In genomic region chr11:109479575-109480285, GRCm38 (mm10) we compare ENCODE assay signal across 15 mouse cellular contexts. TPM values are rescaled to one million over a fixed set of nuclear protein-coding genes. Genes with fewer than 3 reads are reported as not detected.
DNase-seq lines count a peak whose midpoint lies in the region; ATAC-seq and TF ChIP-seq lines count a peak whose summit lies in the region.
"Had no signal": no experiment of that assay in that cellular context is flagged by ENCODE, and none has a peak within 500 bp of the region (broad histone marks: within the 10 kb centered on the region; RNA-seq: fewer than 3 reads in every experiment).

No protein-coding gene starts in this region.

- H3K4me3 ChIP-seq in hindbrain, embryonic 10.5 days: no peak overlapping the region
- no peak overlapping the region for H3K4me3 ChIP-seq in hindbrain, embryonic 14.5 days (replicated peaks; ENCODE audit: low read length)
- H3K4me3 ChIP-seq in G1E (ENCODE audit: low read depth, low read length): peak overlapping the region; percentile 4; the same call in 1 of the 2 replicates
- no peak overlapping the region for H3K4me3 ChIP-seq in gastrocnemius, adult 2 months
- H3K4me3 ChIP-seq: heart, embryonic 15.5 days had no signal

- no peak for TF ChIP-seq CTCF in G1E (IDR thresholded peaks at IDR 0.05; ENCODE audit: low read depth, low read length)
- no peak for TF ChIP-seq CTCF in gastrocnemius, adult 2 months (IDR thresholded peaks at IDR 0.05)

- 43% methylated on average over 16 of the region's 16 CpGs for WGBS in hindbrain, embryonic 10.5 days
- 31% methylated on average over 16 of the region's 16 CpGs for WGBS in hindbrain, embryonic 14.5 days

- H3K27ac ChIP-seq in hindbrain, embryonic 10.5 days: 0 out of 2 replicates have a peak overlapping the region, but pooled peaks have one; percentile 5
- H3K27ac ChIP-seq in hindbrain, embryonic 14.5 days: no peak overlapping the region
- no peak overlapping the region for H3K27ac ChIP-seq in gastrocnemius, adult 2 months
- H3K27ac ChIP-seq: heart, embryonic 15.5 days had no signal

- H3K4me2 ChIP-seq in hindbrain, embryonic 14.5 days (replicated peaks): no peak overlapping the region
- H3K4me2 ChIP-seq: heart, embryonic 15.5 days had no signal

- H3K27me3 ChIP-seq in hindbrain, embryonic 10.5 days (ENCODE audit: insufficient read depth, poor library complexity, severe bottlenecking): peaks cover 11% of the 10 kb centered on the region
- no peaks in the 10 kb centered on the region for H3K27me3 ChIP-seq in hindbrain, embryonic 14.5 days (ENCODE audit: control insufficient read depth, insufficient read depth, low read length)
- H3K27me3 ChIP-seq in G1E (ENCODE audit: insufficient read depth, low read length): no peaks in the 10 kb centered on the region

- no peaks in the 10 kb centered on the region for H3K9me3 ChIP-seq in hindbrain, embryonic 10.5 days
- no peaks in the 10 kb centered on the region for H3K9me3 ChIP-seq in hindbrain, embryonic 14.5 days (ENCODE audit: control insufficient read depth, low read length)
- H3K9me3 ChIP-seq in G1E (replicated peaks): 0 out of 2 replicates have a peak, but pooled peaks cover 2% of the 10 kb centered on the region
- H3K9me3 ChIP-seq: heart, embryonic 15.5 days had no signal

- intact Hi-C loops in gastrocnemius, adult 2 months (cut with DNase I): no loop called here

- no peak for DNase-seq in hindbrain, embryonic 10.5 days (ENCODE audit: low spot score)
- no peak for DNase-seq in hindbrain, embryonic 14.5 days (ENCODE audit: low spot score)
- DNase-seq in G1E (ENCODE audit: low spot score): peak; percentile 35
- DNase-seq in induced T-regulatory cell, adult 2 months (ENCODE audit: low read depth): peak; percentile 40
- DNase-seq in naive thymus-derived CD4-positive, alpha-beta T cell, adult 2 months (ENCODE audit: low read depth): peak; percentile 27
- DNase-seq in gastrocnemius, adult 2 months: no peak
- no peak for DNase-seq in lung, adult 18-20 months
- DNase-seq in thymus, postnatal 36 days: no peak
- DNase-seq: adrenal gland, adult 8-10 months; cerebellum, adult 8-10 months; heart, adult 18-20 months; lung, postnatal 4 days; right cerebral cortex, postnatal 4 days had no signal

- no peaks in the 10 kb centered on the region for H3K36me3 ChIP-seq in hindbrain, embryonic 10.5 days
- no peaks in the 10 kb centered on the region for H3K36me3 ChIP-seq in hindbrain, embryonic 14.5 days (replicated peaks; ENCODE audit: control insufficient read depth, insufficient read depth)
- peaks cover 19% of the 10 kb centered on the region for H3K36me3 ChIP-seq in G1E (replicated peaks)
- H3K36me3 ChIP-seq: heart, embryonic 15.5 days had no signal

- H3K4me1 ChIP-seq in hindbrain, embryonic 10.5 days (replicated peaks): peaks cover 48% of the 10 kb centered on the region
- H3K4me1 ChIP-seq in hindbrain, embryonic 14.5 days (replicated peaks; ENCODE audit: control insufficient read depth, insufficient read depth, low read length): peaks cover 8% of the 10 kb centered on the region; the same call in 1 of the 2 replicates
- H3K4me1 ChIP-seq in G1E (ENCODE audit: insufficient read depth, low read depth, low read length): peaks cover 70% of the 10 kb centered on the region
- H3K4me1 ChIP-seq: heart, embryonic 15.5 days had no signal

- H3K9ac ChIP-seq in hindbrain, embryonic 14.5 days: no peak overlapping the region
- H3K9ac ChIP-seq: heart, embryonic 15.5 days had no signal

- ATAC-seq in hindbrain, embryonic 14.5 days (ENCODE audit: low FRiP score): no peak
- peak; percentile 50; the same call in 1 of the 2 replicates for ATAC-seq in G1E (ENCODE audit: extremely low read depth, insufficient number of reproducible peaks, low FRiP score, poor library complexity, severe bottlenecking)
- ATAC-seq: intestine, embryonic 16.5 days had no signal

RNA-seq across cellular contexts. Expression of gene Slc16a6, which starts 6.3 kb away (rescaled TPM):
- 3.6 and 5.5 TPM in 2 replicates for polyA plus RNA-seq in hindbrain, embryonic 10.5 days (2016; fragmentation: Nextera tagmentation; extraction: Ambion mirVana)
- polyA plus RNA-seq in hindbrain, embryonic 14.5 days (2014; fragmentation: Nextera tagmentation; extraction: Ambion mirVana): 4.2 and 7.5 TPM in 2 replicates
- total RNA-seq in G1E (2014; fragmentation: Nextera tagmentation) (95.0 and 101 TPM in 2 replicates), G1E (2017) (18.9 and 20.4 TPM in 2 replicates)
- polyA plus RNA-seq in G1E (2012): 32.4 and 37.1 TPM in 2 replicates
- total RNA-seq in gastrocnemius, adult 2 months (2021): 1 to 10 TPM; 7.4 to 9.2 TPM

RNA-seq across cellular contexts. Expression of gene Arsg, which starts 6.6 kb away (rescaled TPM):
- 2.6 and 3.8 TPM in 2 replicates for polyA plus RNA-seq in hindbrain, embryonic 10.5 days (2016; fragmentation: Nextera tagmentation; extraction: Ambion mirVana)
- polyA plus RNA-seq in hindbrain, embryonic 14.5 days (2014; fragmentation: Nextera tagmentation; extraction: Ambion mirVana): 6.8 and 8.8 TPM in 2 replicates
- total RNA-seq in G1E (2014; fragmentation: Nextera tagmentation) (6.1 and 8.8 TPM in 2 replicates), G1E (2017) (2.0 and 3.3 TPM in 2 replicates)
- 0.58 and 1.0 TPM in 2 replicates for polyA plus RNA-seq in G1E (2012)
- total RNA-seq in gastrocnemius, adult 2 months (2021): under 1 TPM; 0.84 to 0.86 TPM

RNA-seq across cellular contexts. Expression of gene Amz2, which starts 54.0 kb away (rescaled TPM):
- 40.8 and 41.9 TPM in 2 replicates for polyA plus RNA-seq in hindbrain, embryonic 10.5 days (2016; fragmentation: Nextera tagmentation; extraction: Ambion mirVana)
- polyA plus RNA-seq in hindbrain, embryonic 14.5 days (2014; fragmentation: Nextera tagmentation; extraction: Ambion mirVana): 55.6 and 65.8 TPM in 2 replicates
- total RNA-seq in G1E (2014; fragmentation: Nextera tagmentation) (106 and 127 TPM in 2 replicates), G1E (2017) (94.9 and 114 TPM in 2 replicates)
- 9.8 and 17.3 TPM in 2 replicates for polyA plus RNA-seq in G1E (2012)
- 10 to 100 TPM; 70.4 to 71.7 TPM for total RNA-seq in gastrocnemius, adult 2 months (2021)

Comparison
In these comparisons a context has a peak if more than half of its experiments do, and no peak if none do; other contexts are left out.
1. DNase-seq: peak in G1E (single experiment), induced T-regulatory cell, adult 2 months (single experiment) and naive thymus-derived CD4-positive, alpha-beta T cell, adult 2 months (single experiment); none in hindbrain, embryonic 10.5 days (single experiment), hindbrain, embryonic 14.5 days (single experiment), gastrocnemius, adult 2 months (single experiment), lung, adult 18-20 months (0 of 2) and thymus, postnatal 36 days (0 of 2).